Mouse (Mus musculus): ENCODE measurements at regions not wholly inside any gene's neighbourhood (a gene's known extent, or its start where the extent isn't known, plus 50 kb on each side); places are given as distances from the start of the nearest gene placed in this dataset.

DNA sequence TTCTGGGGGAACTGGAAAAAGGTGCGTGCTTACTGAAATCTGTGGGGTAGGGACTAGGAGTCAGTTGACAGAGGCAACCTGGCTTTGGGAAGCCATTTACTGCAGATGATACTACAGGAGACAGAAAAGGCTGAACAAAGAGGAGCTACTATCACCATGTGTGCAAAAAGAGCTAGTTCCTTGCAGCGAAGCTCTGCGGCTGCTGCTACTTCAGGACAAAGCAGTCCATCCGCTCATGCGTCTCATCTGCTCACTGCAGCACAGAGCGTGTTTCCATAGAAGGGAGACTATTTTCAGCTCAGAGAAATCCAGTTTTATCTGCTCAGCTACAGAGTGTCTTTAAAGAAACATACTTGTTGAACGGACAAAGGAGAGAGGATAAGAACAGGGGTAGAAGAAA is 817.7 kb downstream of the Sorcs1 start:
- Histone ChIP-seq H3K9me3 (ENCODE audit: low read length) (no peaks in the 10 kb centered on the region), H3K4me1 (ENCODE audit: insufficient read depth, low read length) (no peaks in the 10 kb centered on the region), H3K4me3 (ENCODE audit: low read length) (no peak overlapping the region), H3K4me2 (ENCODE audit: low read depth, low read length) (no peak overlapping the region), H3K27ac (no peak overlapping the region), H3K36me3 (ENCODE audit: insufficient read depth, low read length) (no peaks in the 10 kb centered on the region), H3K9ac (replicated peaks; ENCODE audit: low read length) (no peak overlapping the region), H3K27me3 (ENCODE audit: insufficient read depth, low read length) (no peaks in the 10 kb centered on the region)
- WGBS: 55% methylated on average over 7 of the region's 7 CpGs
- no peak for TF ChIP-seq CTCF (IDR thresholded peaks at IDR 0.05; ENCODE audit: low read depth)
- peak; percentile 10 for DNase-seq (ENCODE audit: low spot score)
- no peak for ATAC-seq

GRCm38 (mm10) chr19:49855481-49856035 is 822.9 kb downstream of the Sorcs1 start:
- ATAC-seq (no peak), DNase-seq (ENCODE audit: low spot score) (peak; percentile 46)
- H3K9ac ChIP-seq (replicated peaks; ENCODE audit: low read length): no peak overlapping the region
- H3K27me3 ChIP-seq (ENCODE audit: insufficient read depth, low read length): no peaks in the 10 kb centered on the region
- H3K4me2 ChIP-seq (ENCODE audit: low read depth, low read length): no peak overlapping the region
- 45% methylated on average over 9 of the region's 9 CpGs for WGBS
- no peaks in the 10 kb centered on the region for H3K9me3 ChIP-seq (ENCODE audit: low read length)
- no peaks in the 10 kb centered on the region for H3K4me1 ChIP-seq (ENCODE audit: insufficient read depth, low read length)
- no peak overlapping the region for H3K4me3 ChIP-seq (ENCODE audit: low read length)
- TF ChIP-seq CTCF (IDR thresholded peaks at IDR 0.05; ENCODE audit: low read depth): no peak
- H3K36me3 ChIP-seq (ENCODE audit: insufficient read depth, low read length): no peaks in the 10 kb centered on the region
- no peak overlapping the region for H3K27ac ChIP-seq

DNA sequence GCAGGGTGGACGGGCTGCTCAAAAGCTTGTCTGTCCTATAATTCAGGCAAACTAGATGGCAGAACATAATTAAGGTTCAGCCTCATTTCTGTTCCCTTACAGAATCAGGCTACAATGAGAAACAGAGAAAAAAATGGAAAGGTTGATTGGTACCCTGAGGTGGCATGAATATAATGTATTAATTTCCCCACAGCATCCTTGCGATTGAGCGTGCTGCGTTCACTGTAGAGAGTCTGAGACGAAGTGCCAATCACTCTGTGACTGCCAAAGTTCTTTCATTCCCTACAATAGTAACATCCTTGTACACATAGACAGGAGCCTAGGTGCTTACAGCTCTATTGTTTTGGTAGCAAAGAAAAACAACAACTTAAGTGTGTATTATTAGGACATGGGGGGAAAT is 836.5 kb downstream of the Sorcs1 start:
- 36% methylated on average over 5 of the region's 5 CpGs for WGBS
- no peak for TF ChIP-seq CTCF (IDR thresholded peaks at IDR 0.05; ENCODE audit: low read depth)
- Histone ChIP-seq H3K4me3 (ENCODE audit: low read length) (no peak overlapping the region), H3K4me2 (ENCODE audit: low read depth, low read length) (no peak overlapping the region), H3K36me3 (ENCODE audit: insufficient read depth, low read length) (no peaks in the 10 kb centered on the region), H3K4me1 (ENCODE audit: insufficient read depth, low read length) (no peaks in the 10 kb centered on the region), H3K27ac (no peak overlapping the region), H3K27me3 (ENCODE audit: insufficient read depth, low read length) (no peaks in the 10 kb centered on the region), H3K9ac (replicated peaks; ENCODE audit: low read length) (no peak overlapping the region), H3K9me3 (ENCODE audit: low read length) (no peaks in the 10 kb centered on the region)
- DNase-seq (ENCODE audit: low spot score) (peak; percentile 18), ATAC-seq (no peak)

- no peak for TF ChIP-seq CTCF (IDR thresholded peaks at IDR 0.05; ENCODE audit: low read depth)
- no peak overlapping the region for H3K27ac ChIP-seq
- H3K4me3 ChIP-seq (ENCODE audit: low read length): no peak overlapping the region
- no peaks in the 10 kb centered on the region for H3K4me1 ChIP-seq (ENCODE audit: insufficient read depth, low read length)
- H3K36me3 ChIP-seq (ENCODE audit: insufficient read depth, low read length): no peaks in the 10 kb centered on the region
- no peaks in the 10 kb centered on the region for H3K27me3 ChIP-seq (ENCODE audit: insufficient read depth, low read length)
- no peak overlapping the region for H3K9ac ChIP-seq (replicated peaks; ENCODE audit: low read length)
- DNase-seq (ENCODE audit: low spot score) (peak; percentile 18), ATAC-seq (no peak)
- 61% methylated on average over 2 of the region's 2 CpGs for WGBS
- H3K9me3 ChIP-seq (ENCODE audit: low read length): no peaks in the 10 kb centered on the region
- no peak overlapping the region for H3K4me2 ChIP-seq (ENCODE audit: low read depth, low read length)
Measured at GRCm38 (mm10) chr19:49839153-49839911, 839.1 kb downstream of the Sorcs1 start.

- WGBS: 65% methylated on average over 6 of the region's 6 CpGs
Measured at GRCm38 (mm10) chr19:49830918-49831317, 847.5 kb downstream of the Sorcs1 start.

DNA sequence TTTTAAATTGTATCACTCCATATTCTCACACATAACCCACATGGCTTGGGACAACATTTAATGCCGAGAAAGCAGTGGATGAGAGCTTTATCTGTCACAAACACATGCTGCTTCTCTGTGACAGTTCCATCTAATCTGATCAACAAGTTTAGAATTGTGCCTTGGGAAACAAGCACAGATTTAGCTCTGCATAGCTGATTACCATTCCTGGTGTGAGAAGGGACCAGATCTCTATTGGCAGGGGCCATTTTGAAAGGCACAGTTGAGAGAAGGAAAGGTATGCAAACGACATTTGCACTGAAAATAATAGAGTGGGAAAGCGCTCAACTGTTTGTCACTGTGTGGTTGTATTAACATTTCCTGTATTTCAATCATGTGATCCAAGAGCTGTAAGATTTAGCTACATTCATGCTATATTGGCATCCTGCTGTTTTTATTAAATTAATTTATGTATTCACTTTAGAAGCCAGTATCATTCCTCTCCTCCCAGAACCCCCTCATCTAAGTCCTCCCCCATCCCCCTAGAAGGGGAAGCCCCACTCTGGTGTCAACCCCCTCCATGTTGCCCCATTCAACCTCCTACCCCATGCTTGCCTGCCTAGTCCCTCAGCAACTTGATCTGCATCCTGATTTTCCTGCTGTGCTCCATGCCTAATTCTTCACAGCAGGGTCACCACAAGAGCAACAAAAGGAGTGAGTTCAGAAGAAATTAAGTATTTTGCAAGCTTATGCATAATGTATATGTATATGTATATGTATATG is 872.6 kb downstream of the Sorcs1 start:
- no peak for TF ChIP-seq CTCF (IDR thresholded peaks at IDR 0.05; ENCODE audit: low read depth)
- H3K27ac ChIP-seq: no peak overlapping the region
- H3K4me3 ChIP-seq (ENCODE audit: low read length): no peak overlapping the region
- no peak for ATAC-seq
- H3K9me3 ChIP-seq (ENCODE audit: low read length): no peaks in the 10 kb centered on the region
- DNase-seq (ENCODE audit: low spot score): no peak
- H3K9ac ChIP-seq (replicated peaks; ENCODE audit: low read length): no peak overlapping the region
- H3K4me1 ChIP-seq (ENCODE audit: insufficient read depth, low read length): no peaks in the 10 kb centered on the region
- 38% methylated on average over 3 of the region's 3 CpGs for WGBS
- H3K4me2 ChIP-seq (ENCODE audit: low read depth, low read length): no peak overlapping the region
- no peaks in the 10 kb centered on the region for H3K36me3 ChIP-seq (ENCODE audit: insufficient read depth, low read length)
- H3K27me3 ChIP-seq (ENCODE audit: insufficient read depth, low read length): no peaks in the 10 kb centered on the region

More at GRCm38 (mm10) chr19:49830918-49831317, 847.5 kb downstream of the Sorcs1 start:
- H3K27me3 ChIP-seq (ENCODE audit: insufficient read depth, low read length): no peaks in the 10 kb centered on the region
- no peak overlapping the region for H3K4me2 ChIP-seq (ENCODE audit: low read depth, low read length)
- H3K4me1 ChIP-seq (ENCODE audit: insufficient read depth, low read length): no peaks in the 10 kb centered on the region
- H3K27ac ChIP-seq: no peak overlapping the region
- no peak overlapping the region for H3K4me3 ChIP-seq (ENCODE audit: low read length)
- no peak for ATAC-seq
- H3K9ac ChIP-seq (replicated peaks; ENCODE audit: low read length): no peak overlapping the region
- no peaks in the 10 kb centered on the region for H3K36me3 ChIP-seq (ENCODE audit: insufficient read depth, low read length)
- H3K9me3 ChIP-seq (ENCODE audit: low read length): no peaks in the 10 kb centered on the region
- DNase-seq (ENCODE audit: low spot score): no peak
- TF ChIP-seq CTCF (IDR thresholded peaks at IDR 0.05; ENCODE audit: low read depth): no peak

All from hindbrain, postnatal 0 days (tissue).